Comparison of ENCODE assay signal across 19 mouse cellular contexts in the genomic region with DNA sequence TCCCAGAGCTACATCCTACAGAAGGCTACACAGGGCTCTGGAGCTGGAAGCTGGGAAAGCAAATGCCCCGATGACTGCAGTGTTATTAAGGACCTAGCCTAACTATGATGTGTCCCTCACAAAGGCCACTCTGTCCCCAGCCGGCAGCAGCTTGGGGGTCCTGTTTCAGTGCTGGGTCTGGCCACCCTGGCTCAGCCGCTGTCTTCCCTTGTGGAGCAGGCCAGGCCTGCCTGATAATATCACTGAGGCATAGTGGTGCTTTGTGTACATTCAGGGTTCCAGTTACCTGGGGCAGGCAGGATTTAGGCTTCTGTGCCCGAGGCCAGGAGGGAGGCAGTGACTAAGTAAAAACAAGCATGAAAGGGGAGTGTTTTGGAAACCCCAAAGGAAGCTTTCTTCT.
"Had no signal": no experiment of that assay in that cellular context is flagged by ENCODE, and none has a peak within 500 bp of the region (broad histone marks: within the 10 kb centered on the region; RNA-seq: fewer than 3 reads in every experiment).

No protein-coding gene starts in this region.

- H3K9ac ChIP-seq: liver, embryonic 14.5 days; liver, postnatal 0 days; lung, embryonic 14.5 days; midbrain, embryonic 12.5 days; midbrain, embryonic 15.5 days; neural tube, embryonic 12.5 days; neural tube, embryonic 15.5 days; stomach, embryonic 15.5 days had no signal

- H3K4me2 ChIP-seq: liver, embryonic 11.5 days; lung, embryonic 14.5 days; midbrain, embryonic 12.5 days; midbrain, embryonic 15.5 days; neural tube, embryonic 12.5 days; neural tube, embryonic 15.5 days; stomach, embryonic 15.5 days had no signal

- H3K9me3 ChIP-seq: midbrain, embryonic 12.5 days; midbrain, embryonic 15.5 days; neural tube, embryonic 12.5 days; neural tube, embryonic 15.5 days; stomach, embryonic 15.5 days had no signal

- H3K27ac ChIP-seq: left cerebral cortex, adult 2 months; liver, embryonic 14.5 days; macrophage; midbrain, embryonic 12.5 days; midbrain, embryonic 15.5 days; neural tube, embryonic 12.5 days; neural tube, embryonic 15.5 days; stomach, embryonic 15.5 days had no signal

- H3K36me3 ChIP-seq: midbrain, embryonic 12.5 days; midbrain, embryonic 15.5 days; neural tube, embryonic 12.5 days; neural tube, embryonic 15.5 days; stomach, embryonic 15.5 days had no signal

- ATAC-seq: liver, postnatal 0 days; lung, postnatal 0 days; midbrain, embryonic 15.5 days had no signal

- H3K4me3 ChIP-seq: left cerebral cortex, adult 2 months; midbrain, embryonic 12.5 days; midbrain, embryonic 15.5 days; neural tube, embryonic 12.5 days; neural tube, embryonic 15.5 days; stomach, embryonic 15.5 days had no signal

- H3K27me3 ChIP-seq: midbrain, embryonic 12.5 days; midbrain, embryonic 15.5 days; neural tube, embryonic 12.5 days; neural tube, embryonic 15.5 days; stomach, embryonic 15.5 days had no signal

- H3K4me1 ChIP-seq: midbrain, embryonic 12.5 days; midbrain, embryonic 15.5 days; neural tube, embryonic 12.5 days; neural tube, embryonic 15.5 days; stomach, embryonic 15.5 days had no signal

- DNase-seq: kidney, adult 11 months; kidney, adult 8-10 months; kidney, postnatal 14 days; layer of hippocampus, postnatal 36 days; liver, postnatal 0 days; lung, embryonic 14.5 days; right cerebral cortex, postnatal 25 days; spleen, adult 18-20 months; thymus, postnatal 36 days had no signal
